Mouse (Mus musculus) midbrain, embryonic 11.5 days (tissue): ENCODE measurements around the gene Pdk3. TPM values are rescaled to one million over a fixed set of nuclear protein-coding genes. Genes with fewer than 3 reads are reported as not detected.
A peak's percentile ranks its signal among the peaks of the same experiment; 100 is the strongest.

ENCODE experiments used
- ATAC-seq: fragments of 200-750 bp; cut with Nextera tagmentation; 2 replicates; pipeline ENCODE4 v1.8.0; 2017; ENCODE audit warnings: moderate TSS enrichment, moderate library complexity; ENCODE audit not compliant: low FRiP score
- DNase-seq: peaks from one replicate; pipeline ENCODE4 v3.0.0; 2015; ENCODE audit warnings: low spot score; ENCODE audit errors: missing footprints
- H3K27ac ChIP-seq: fragments of 300-500 bp; sonication (generic); 2 replicates; pipeline ENCODE4 v1.5.1; 2014; ENCODE audit warnings: low read depth, low read length
- H3K27me3 ChIP-seq: fragments of 300-500 bp; sonication (generic); 2 replicates; pipeline ENCODE4 v1.6.1; 2014; ENCODE audit warnings: mild to moderate bottlenecking, low read length, moderate library complexity, mixed read lengths; ENCODE audit not compliant: control insufficient read depth, insufficient read depth
- H3K36me3 ChIP-seq: fragments of 300-500 bp; sonication (generic); 2 replicates; pipeline ENCODE4 v1.6.1; 2014; ENCODE audit warnings: mild to moderate bottlenecking, low read length, moderate library complexity, mixed read lengths; ENCODE audit not compliant: control insufficient read depth, insufficient read depth
- H3K4me1 ChIP-seq: fragments of 300-500 bp; sonication (generic); 2 replicates; pipeline ENCODE4 v1.6.1; 2014; ENCODE audit warnings: low read length; ENCODE audit not compliant: control insufficient read depth, insufficient read depth
- H3K4me2 ChIP-seq: fragments of 300-500 bp; sonication (generic); 2 replicates; pipeline ENCODE4 v1.6.1; 2014; ENCODE audit warnings: mild to moderate bottlenecking, moderate library complexity
- H3K4me3 ChIP-seq: fragments of 300-500 bp; sonication (generic); 2 replicates; pipeline ENCODE4 v1.5.1; 2014; ENCODE audit warnings: low read depth, low read length
- H3K9ac ChIP-seq: fragments of 300-500 bp; sonication (generic); 2 replicates; pipeline ENCODE4 v1.6.1; 2014; ENCODE audit warnings: low read length
- H3K9me3 ChIP-seq: fragments of 300-500 bp; sonication (generic); 2 replicates; pipeline ENCODE4 v1.6.1; 2016; ENCODE audit warnings: low read length; ENCODE audit not compliant: control insufficient read depth
- WGBS: fragments of 180-500 bp; shearing (Covaris S2); extraction: QIAGEN DNeasy Blood & Tissue Kit; methylation state at CpG from one replicate; pipeline ENCODE4 v1.1.7; 2014; 5-methylcytosine and 5-hydroxymethylcytosine counted together
- polyA plus RNA-seq: library from polyadenylated mRNA; unstranded; fragments of >200 nt; fragmentation: Nextera tagmentation; extraction: Ambion mirVana; gene quantifications from 2 replicates; pipeline ENCODE4 v1.2.1, GENCODE M21; 2014

Gene Pdk3
- polyA plus RNA-seq: 58.8 and 59.7 TPM in 2 replicates

DNA sequence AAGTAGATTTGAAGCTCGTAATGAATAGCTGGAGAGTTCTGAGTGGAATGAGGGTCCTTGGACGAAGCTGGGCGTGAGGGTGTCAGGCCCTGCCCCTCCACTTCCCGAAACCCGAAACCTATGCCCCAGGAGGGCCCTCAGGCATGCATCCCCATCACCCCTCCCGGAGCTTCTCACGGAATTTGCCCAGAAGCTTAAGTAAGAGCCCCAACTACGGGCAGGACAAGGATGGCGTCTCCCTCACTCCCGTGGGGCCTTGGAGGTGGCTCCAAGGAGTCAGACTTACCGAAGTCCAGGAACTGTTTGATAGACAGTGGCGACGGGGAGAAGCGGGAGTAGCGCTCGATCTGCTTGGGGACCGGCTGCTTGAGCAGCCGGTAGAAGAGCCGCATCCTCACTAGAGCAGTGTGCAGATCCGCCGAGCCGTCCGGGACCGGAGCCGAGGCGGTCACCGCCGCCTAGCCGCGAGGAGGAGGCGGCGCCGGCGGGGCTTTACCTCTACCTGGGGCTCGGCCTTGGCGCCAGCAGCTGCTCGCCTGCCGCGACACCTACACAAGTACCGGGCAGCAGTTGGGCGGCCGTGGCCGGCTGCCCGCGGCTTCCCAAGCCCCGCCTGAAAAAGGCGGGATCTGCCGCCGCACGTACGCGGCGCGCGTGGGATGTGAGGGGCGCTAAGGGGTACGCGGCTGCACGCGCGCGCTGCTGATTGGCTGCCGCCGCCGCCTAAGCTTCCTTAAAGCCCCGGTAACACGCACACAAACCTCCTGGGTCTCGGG, at the start of gene Pdk3:
Pdk3 (minus strand) TSS at position 641 of the 776 bp plus-strand sequence.
- no peak within 1 kb of the TSS for H3K27ac ChIP-seq
- H3K4me2 ChIP-seq: peak within 1 kb of the TSS; percentile 58
- no peaks in the 10 kb centered on the region for H3K27me3 ChIP-seq
- H3K4me1 ChIP-seq: no peaks in the 10 kb centered on the region
- H3K9ac ChIP-seq: peak within 1 kb of the TSS; percentile 69
- H3K36me3 ChIP-seq: no peaks in the 10 kb centered on the region
- H3K4me3 ChIP-seq: peak within 1 kb of the TSS; percentile 53
- no peaks in the 10 kb centered on the region for H3K9me3 ChIP-seq
- 19% methylated on average over 65 of the region's 68 CpGs for WGBS
- peak; percentile 98 for ATAC-seq
- DNase-seq: peak; percentile 97

DNA sequence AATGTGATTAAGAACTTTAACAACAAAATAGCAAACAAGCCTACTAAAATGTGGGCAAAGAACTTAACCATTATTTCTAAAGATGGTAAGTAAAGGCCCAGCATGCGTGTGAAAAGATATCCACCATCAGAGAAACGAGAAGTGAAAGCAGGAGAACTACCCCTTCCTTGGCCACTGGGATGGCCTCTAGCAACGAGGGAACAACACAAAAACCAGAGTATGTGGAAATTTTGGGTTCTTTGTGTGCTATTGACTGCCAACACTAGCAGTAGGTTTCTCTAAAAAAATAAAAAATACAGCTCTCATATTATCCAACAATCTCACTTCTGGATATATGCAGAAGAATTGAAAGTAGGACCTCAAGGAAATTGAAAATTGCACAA, 45.6 kb upstream of the Pdk3 start:
- no peak for DNase-seq
- H3K27ac ChIP-seq: no peak overlapping the region
- no peaks in the 10 kb centered on the region for H3K4me1 ChIP-seq
- no peak overlapping the region for H3K9ac ChIP-seq
- H3K9me3 ChIP-seq: no peaks in the 10 kb centered on the region
- no peak overlapping the region for H3K4me3 ChIP-seq
- H3K36me3 ChIP-seq: no peaks in the 10 kb centered on the region
- ATAC-seq: no peak
- no peaks in the 10 kb centered on the region for H3K27me3 ChIP-seq
- 79% methylated on average over 3 of the region's 3 CpGs for WGBS
- H3K4me2 ChIP-seq: no peak overlapping the region

DNA sequence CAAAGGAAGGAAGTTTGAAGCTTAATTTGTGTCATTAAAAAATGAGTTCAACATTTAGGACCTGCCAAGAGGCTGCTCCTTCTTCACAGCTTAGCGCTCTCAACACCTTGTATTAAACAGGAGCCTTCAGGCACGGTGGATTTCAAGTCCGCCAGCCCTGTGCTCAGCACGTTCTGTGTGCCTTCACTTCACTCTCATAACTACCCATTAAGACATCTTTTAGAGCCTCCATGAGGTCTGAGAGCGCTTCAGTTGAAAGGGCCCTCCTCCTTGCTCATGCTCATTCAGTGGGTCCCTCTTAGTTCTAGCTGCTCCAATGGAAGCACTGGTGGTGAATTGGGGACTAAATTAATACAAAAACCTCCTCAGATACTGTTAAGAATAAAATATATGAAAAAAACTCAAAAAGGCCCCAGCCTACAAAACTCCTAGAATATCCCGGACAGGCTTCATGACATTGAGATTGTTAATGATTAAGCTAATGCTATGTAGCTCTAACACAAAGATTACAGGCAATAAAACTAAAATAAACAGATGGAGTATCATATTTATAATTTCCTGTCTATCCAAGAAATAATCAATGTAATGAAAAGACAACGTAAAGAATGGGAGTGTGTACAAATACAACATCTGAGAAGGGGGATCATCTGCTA, 45.1 kb upstream of the Pdk3 start:
- 86% methylated on average over 7 of the region's 7 CpGs for WGBS
- H3K27ac ChIP-seq: no peak overlapping the region
- no peaks in the 10 kb centered on the region for H3K36me3 ChIP-seq
- no peaks in the 10 kb centered on the region for H3K27me3 ChIP-seq
- no peak overlapping the region for H3K4me2 ChIP-seq
- ATAC-seq (no peak), DNase-seq (no peak)
- no peaks in the 10 kb centered on the region for H3K9me3 ChIP-seq
- H3K4me3 ChIP-seq: no peak overlapping the region
- no peaks in the 10 kb centered on the region for H3K4me1 ChIP-seq
- H3K9ac ChIP-seq: no peak overlapping the region

DNA sequence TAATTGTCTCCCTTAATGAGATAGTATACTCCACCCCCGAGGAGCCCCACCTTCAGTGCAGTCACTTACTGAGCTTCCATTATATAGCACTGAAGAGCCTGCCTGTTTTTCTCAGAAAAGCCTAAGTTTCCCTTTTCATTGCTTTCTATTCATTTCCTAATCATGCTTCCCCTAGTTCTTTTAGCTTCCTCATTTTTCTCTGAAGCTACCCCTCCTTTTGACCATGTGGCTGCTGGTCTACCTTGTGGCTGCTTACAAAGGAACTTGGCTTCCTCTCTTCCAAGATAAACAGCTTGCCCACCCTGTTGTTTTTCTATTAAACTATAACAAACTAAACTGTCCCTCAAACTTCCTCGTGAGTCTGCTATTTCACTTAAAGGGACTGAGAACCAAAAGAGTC, 31.4 kb upstream of the Pdk3 start:
- no peaks in the 10 kb centered on the region; the same call in 1 of the 2 replicates for H3K27me3 ChIP-seq
- no peak overlapping the region for H3K4me2 ChIP-seq
- ATAC-seq (no peak), DNase-seq (no peak)
- H3K9me3 ChIP-seq: no peaks in the 10 kb centered on the region
- no peak overlapping the region for H3K27ac ChIP-seq
- no peaks in the 10 kb centered on the region for H3K4me1 ChIP-seq
- H3K36me3 ChIP-seq: no peaks in the 10 kb centered on the region
- H3K9ac ChIP-seq: no peak overlapping the region
- no peak overlapping the region for H3K4me3 ChIP-seq
- WGBS: 59% methylated on average over 2 of the region's 2 CpGs

DNA sequence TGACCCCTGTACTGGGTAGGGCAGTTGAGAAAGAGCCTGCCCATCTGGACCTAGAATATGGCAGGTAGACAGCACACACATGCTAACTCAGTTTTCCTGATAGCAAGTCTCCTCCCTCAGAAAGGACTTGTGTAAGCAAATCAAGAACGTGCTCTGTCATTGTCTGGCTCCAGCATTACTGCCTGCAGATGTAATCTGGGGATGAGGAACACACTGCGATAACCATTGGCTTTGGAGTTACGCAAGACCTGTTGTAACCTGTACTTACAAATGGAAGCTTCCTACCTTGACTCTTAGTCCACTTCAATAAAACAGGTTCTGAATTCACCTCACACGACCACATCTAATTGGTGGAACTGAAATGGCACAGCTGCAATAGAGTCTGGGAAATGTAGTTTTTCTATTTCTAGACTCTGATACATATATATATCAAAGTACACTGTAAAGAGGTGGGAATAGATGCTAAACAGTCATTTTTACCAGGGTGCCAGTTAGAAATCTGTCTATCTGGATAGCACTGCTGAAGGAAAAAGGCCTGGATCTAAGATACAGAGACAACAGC, 30.6 kb upstream of the Pdk3 start:
- no peak overlapping the region for H3K27ac ChIP-seq
- no peak overlapping the region for H3K9ac ChIP-seq
- WGBS: 88% methylated on average over 4 of the region's 4 CpGs
- no peaks in the 10 kb centered on the region for H3K9me3 ChIP-seq
- no peak overlapping the region for H3K4me3 ChIP-seq
- H3K27me3 ChIP-seq: no peaks in the 10 kb centered on the region; the same call in 1 of the 2 replicates
- H3K4me2 ChIP-seq: no peak overlapping the region
- no peaks in the 10 kb centered on the region for H3K4me1 ChIP-seq
- no peaks in the 10 kb centered on the region for H3K36me3 ChIP-seq
- no peak for DNase-seq
- no peak for ATAC-seq

DNA sequence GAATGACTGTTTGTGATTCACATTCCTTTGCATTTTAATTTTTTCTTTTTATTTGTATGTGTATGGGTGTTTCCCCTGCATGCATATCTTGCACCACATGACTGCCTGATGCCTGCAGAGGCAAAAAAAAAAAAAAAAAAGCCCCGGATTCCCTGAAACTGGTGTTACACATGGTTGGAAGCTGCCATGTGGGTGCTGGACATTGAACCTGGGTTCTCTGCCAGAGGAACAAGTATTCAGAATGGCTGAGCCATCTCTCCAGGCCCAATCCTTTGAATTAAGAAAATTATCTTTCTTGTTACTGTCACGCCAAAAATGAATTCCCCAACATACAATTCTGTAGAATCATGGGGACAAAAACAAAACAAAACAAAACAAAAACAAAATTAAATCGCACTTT, 25.8 kb upstream of the Pdk3 start:
- 64% methylated on average over 3 of the region's 3 CpGs for WGBS
- no peaks in the 10 kb centered on the region; the same call in 1 of the 2 replicates for H3K27me3 ChIP-seq

DNA sequence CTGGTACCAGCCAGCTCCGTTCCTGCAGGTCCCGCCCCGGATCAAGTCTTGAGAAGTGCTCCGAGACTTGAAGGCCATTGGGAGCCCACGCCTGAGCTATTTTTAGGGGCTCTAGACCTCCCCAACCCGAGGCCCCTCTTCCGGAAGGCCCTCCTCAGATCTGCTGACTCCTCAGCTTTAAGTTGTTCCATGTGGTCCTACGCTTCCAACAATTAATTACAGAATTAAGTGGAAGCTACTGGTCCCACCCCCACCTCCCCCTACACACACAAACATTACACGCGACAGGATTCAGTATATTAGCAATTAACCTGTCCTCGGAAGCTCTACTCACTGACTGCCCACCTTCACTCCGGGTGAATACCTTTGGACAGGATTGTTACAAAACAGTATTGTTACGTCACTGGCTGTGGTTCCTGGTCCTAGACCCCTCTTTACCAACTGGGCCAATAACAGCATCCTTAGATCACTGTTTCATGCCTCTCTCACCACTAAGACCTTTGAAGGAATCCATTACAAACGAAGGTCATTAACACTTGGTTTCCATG, 410 bp upstream of the Pdk3 start:
- ATAC-seq (no peak; the same call in 1 of the 2 replicates), DNase-seq (no peak)
- 31% methylated on average over 14 of the region's 14 CpGs for WGBS
- Histone ChIP-seq H3K36me3 (no peaks in the 10 kb centered on the region), H3K9me3 (no peaks in the 10 kb centered on the region), H3K9ac (peak overlapping the region; percentile 69), H3K4me1 (no peaks in the 10 kb centered on the region), H3K27ac (no peak overlapping the region), H3K4me3 (peak overlapping the region; percentile 53), H3K27me3 (no peaks in the 10 kb centered on the region), H3K4me2 (peak overlapping the region; percentile 58)

More for the DNA sequence above, 25.8 kb upstream of the Pdk3 start:
- H3K4me1 ChIP-seq: no peaks in the 10 kb centered on the region
- DNase-seq (no peak), ATAC-seq (no peak)
- H3K4me2 ChIP-seq: no peak overlapping the region
- no peak overlapping the region for H3K9ac ChIP-seq
- no peak overlapping the region for H3K4me3 ChIP-seq
- H3K36me3 ChIP-seq: no peaks in the 10 kb centered on the region
- H3K9me3 ChIP-seq: no peaks in the 10 kb centered on the region
- H3K27ac ChIP-seq: no peak overlapping the region

DNA sequence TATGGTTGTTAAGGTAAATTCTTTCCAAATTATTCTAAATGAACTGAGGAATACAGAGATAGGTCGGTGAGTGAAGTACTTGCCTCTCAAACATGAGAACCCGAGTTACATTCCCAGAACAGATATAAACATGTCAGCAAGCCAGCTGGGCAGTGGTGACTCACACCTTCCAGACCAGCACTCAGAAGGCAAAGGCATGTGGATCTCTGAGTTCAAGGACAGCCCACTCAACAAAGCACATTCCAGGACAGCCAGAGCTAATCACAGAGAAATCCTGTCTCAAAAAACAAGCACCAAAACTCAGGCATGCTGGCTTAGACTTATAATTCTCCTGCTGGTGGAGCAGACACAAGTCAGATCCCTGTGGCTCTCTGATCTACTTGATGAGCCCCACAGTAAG, 6.2 kb downstream of the Pdk3 start:
- no peak for ATAC-seq
- H3K4me3 ChIP-seq: no peak overlapping the region
- no peaks in the 10 kb centered on the region for H3K4me1 ChIP-seq
- H3K9ac ChIP-seq: no peak overlapping the region
- WGBS: 89% methylated on average over 2 of the region's 2 CpGs
- H3K27ac ChIP-seq: no peak overlapping the region
- H3K9me3 ChIP-seq: no peaks in the 10 kb centered on the region
- no peak for DNase-seq
- no peak overlapping the region for H3K4me2 ChIP-seq
- no peaks in the 10 kb centered on the region for H3K36me3 ChIP-seq
- no peaks in the 10 kb centered on the region for H3K27me3 ChIP-seq

DNA sequence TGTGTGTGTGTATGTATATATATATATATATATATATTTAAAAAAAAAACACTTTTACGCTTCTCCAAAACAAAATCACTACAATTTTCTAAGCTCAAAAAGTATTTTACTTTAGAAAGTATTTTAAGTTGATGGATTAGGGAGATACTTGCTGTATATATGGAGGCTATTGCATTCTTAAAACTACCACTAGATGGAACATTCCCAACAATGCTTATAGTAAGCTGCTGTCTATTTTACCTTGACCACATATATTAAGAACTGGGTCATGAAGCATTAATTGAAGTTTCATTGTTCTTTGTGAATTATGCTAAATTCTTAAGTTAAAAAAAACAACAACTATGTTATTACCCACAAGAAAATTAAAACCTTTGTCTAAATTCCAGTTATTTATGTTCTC, 24.0 kb downstream of the Pdk3 start:
- Histone ChIP-seq H3K4me3 (no peak overlapping the region), H3K9me3 (no peaks in the 10 kb centered on the region), H3K4me1 (no peaks in the 10 kb centered on the region), H3K36me3 (no peaks in the 10 kb centered on the region), H3K27ac (no peak overlapping the region), H3K4me2 (no peak overlapping the region), H3K9ac (no peak overlapping the region), H3K27me3 (no peaks in the 10 kb centered on the region)
- ATAC-seq (no peak), DNase-seq (no peak)
- 94% methylated on average over 1 of the region's 1 CpGs for WGBS
